Mouse (Mus musculus): Measurements from ENCODE around the gene Zfp958. TPM values are rescaled to one million over a fixed set of nuclear protein-coding genes. Genes with fewer than 3 reads are reported as not detected.

Zfp958 gene
- polyA plus RNA-seq, 1 experiment = 1.3 TPM

Other genes with a start within 250 kb of the Zfp958 start
- 123 and 211 TPM in 2 replicates for gene Cers4, start 120.1 kb upstream of the Zfp958 start, polyA plus RNA-seq (2012; rRNA removed)
- 0.61 and 0.76 TPM in 2 replicates for gene Shcbp1, start 166.4 kb downstream of the Zfp958 start, polyA plus RNA-seq (2012; rRNA removed)

Measured in gonadal fat pad, adult 2 months (tissue).